Mouse (Mus musculus): ENCODE results near the gene 2900026A02Rik. TPM values are rescaled to one million over a fixed set of nuclear protein-coding genes. Genes with fewer than 3 reads are reported as not detected.

Gene 2900026A02Rik
- polyA plus RNA-seq, 1 experiment from 2014 or later: 1.2 TPM

GRCm38 (mm10) chr5:113225686-113226435 lies 4.8 kb upstream of the 2900026A02Rik start:
- Histone ChIP-seq H3K9me3 (ENCODE audit: control insufficient read depth, low read length) (no peaks in the 10 kb centered on the region), H3K27me3 (ENCODE audit: control insufficient read depth, insufficient read depth, low read length) (no peaks in the 10 kb centered on the region), H3K27ac (ENCODE audit: low read depth, low read length) (no peak overlapping the region), H3K36me3 (ENCODE audit: control insufficient read depth, insufficient read depth, low read length) (no peaks in the 10 kb centered on the region), H3K9ac (ENCODE audit: low read length) (peak overlapping the region; percentile 44; the same call in 1 of the 2 replicates), H3K4me1 (ENCODE audit: control insufficient read depth, insufficient read depth, low read length) (peaks cover 5% of the 10 kb centered on the region), H3K4me2 (peak overlapping the region; percentile 35), H3K4me3 (ENCODE audit: low read depth, low read length) (no peak overlapping the region)
- ATAC-seq (ENCODE audit: low FRiP score): peak; percentile 43
- DNase-seq (ENCODE audit: low spot score, missing footprints): peak; percentile 89
- WGBS: 14% methylated on average over 25 of the region's 25 CpGs

GRCm38 (mm10) chr5:113225271-113225670 lies 4.2 kb upstream of the 2900026A02Rik start:
- Histone ChIP-seq H3K4me1 (ENCODE audit: control insufficient read depth, insufficient read depth, low read length) (peaks cover 9% of the 10 kb centered on the region), H3K27ac (ENCODE audit: low read depth, low read length) (no peak overlapping the region), H3K4me3 (ENCODE audit: low read depth, low read length) (no peak overlapping the region), H3K9ac (ENCODE audit: low read length) (no peak overlapping the region; the same call in 1 of the 2 replicates), H3K27me3 (ENCODE audit: control insufficient read depth, insufficient read depth, low read length) (no peaks in the 10 kb centered on the region), H3K9me3 (ENCODE audit: control insufficient read depth, low read length) (no peaks in the 10 kb centered on the region), H3K36me3 (ENCODE audit: control insufficient read depth, insufficient read depth, low read length) (no peaks in the 10 kb centered on the region), H3K4me2 (peak overlapping the region; percentile 35; the same call in 1 of the 2 replicates)
- WGBS: 10% methylated on average over 10 of the region's 10 CpGs
- ATAC-seq (ENCODE audit: low FRiP score) (no peak), DNase-seq (ENCODE audit: low spot score, missing footprints) (peak; percentile 93)

- Histone ChIP-seq H3K4me2 (no peak overlapping the region), H3K27me3 (ENCODE audit: control insufficient read depth, insufficient read depth, low read length) (no peaks in the 10 kb centered on the region), H3K9me3 (ENCODE audit: control insufficient read depth, low read length) (no peaks in the 10 kb centered on the region), H3K9ac (ENCODE audit: low read length) (no peak overlapping the region), H3K4me1 (ENCODE audit: control insufficient read depth, insufficient read depth, low read length) (peaks cover 9% of the 10 kb centered on the region), H3K4me3 (ENCODE audit: low read depth, low read length) (no peak overlapping the region), H3K36me3 (ENCODE audit: control insufficient read depth, insufficient read depth, low read length) (no peaks in the 10 kb centered on the region), H3K27ac (ENCODE audit: low read depth, low read length) (no peak overlapping the region)
- no peak for DNase-seq (ENCODE audit: low spot score, missing footprints)
- 67% methylated on average over 4 of the region's 4 CpGs for WGBS
- ATAC-seq (ENCODE audit: low FRiP score): no peak
Measured at GRCm38 (mm10) chr5:113223888-113224287, 2.9 kb upstream of the 2900026A02Rik start.

- ATAC-seq (ENCODE audit: low FRiP score) (peak; percentile 43), DNase-seq (ENCODE audit: low spot score, missing footprints) (peak; percentile 91)
- H3K36me3 ChIP-seq (ENCODE audit: control insufficient read depth, insufficient read depth, low read length): no peaks in the 10 kb centered on the region
- H3K4me1 ChIP-seq (ENCODE audit: control insufficient read depth, insufficient read depth, low read length): peaks cover 5% of the 10 kb centered on the region
- H3K4me3 ChIP-seq (ENCODE audit: low read depth, low read length): peak overlapping the region; percentile 73
- peak overlapping the region; percentile 95 for H3K4me2 ChIP-seq
- 2% methylated on average over 64 of the region's 64 CpGs for WGBS
- H3K9me3 ChIP-seq (ENCODE audit: control insufficient read depth, low read length): no peaks in the 10 kb centered on the region
- peak overlapping the region; percentile 75 for H3K9ac ChIP-seq (ENCODE audit: low read length)
- H3K27ac ChIP-seq (ENCODE audit: low read depth, low read length): no peak overlapping the region
- H3K27me3 ChIP-seq (ENCODE audit: control insufficient read depth, insufficient read depth, low read length): no peaks in the 10 kb centered on the region
Measured at GRCm38 (mm10) chr5:113220383-113221146, 471 bp downstream of the 2900026A02Rik start.

- Histone ChIP-seq H3K4me2 (no peak overlapping the region), H3K36me3 (ENCODE audit: control insufficient read depth, insufficient read depth, low read length) (no peaks in the 10 kb centered on the region), H3K27ac (ENCODE audit: low read depth, low read length) (no peak overlapping the region), H3K27me3 (ENCODE audit: control insufficient read depth, insufficient read depth, low read length) (no peaks in the 10 kb centered on the region), H3K9me3 (ENCODE audit: control insufficient read depth, low read length) (no peaks in the 10 kb centered on the region), H3K4me1 (ENCODE audit: control insufficient read depth, insufficient read depth, low read length) (peaks cover 5% of the 10 kb centered on the region), H3K9ac (ENCODE audit: low read length) (no peak overlapping the region), H3K4me3 (ENCODE audit: low read depth, low read length) (peak overlapping the region; percentile 73; the same call in 1 of the 2 replicates)
- 74% methylated on average over 7 of the region's 7 CpGs for WGBS
- ATAC-seq (ENCODE audit: low FRiP score): no peak
- no peak for DNase-seq (ENCODE audit: low spot score, missing footprints)
Measured at GRCm38 (mm10) chr5:113219876-113220275, 1.2 kb downstream of the 2900026A02Rik start.

GRCm38 (mm10) chr5:113219450-113219849 lies 1.6 kb downstream of the 2900026A02Rik start:
- H3K27me3 ChIP-seq (ENCODE audit: control insufficient read depth, insufficient read depth, low read length): no peaks in the 10 kb centered on the region
- no peaks in the 10 kb centered on the region for H3K9me3 ChIP-seq (ENCODE audit: control insufficient read depth, low read length)
- H3K27ac ChIP-seq (ENCODE audit: low read depth, low read length): no peak overlapping the region
- peaks cover 5% of the 10 kb centered on the region for H3K4me1 ChIP-seq (ENCODE audit: control insufficient read depth, insufficient read depth, low read length)
- ATAC-seq (ENCODE audit: low FRiP score) (no peak), DNase-seq (ENCODE audit: low spot score, missing footprints) (no peak)
- 88% methylated on average over 6 of the region's 6 CpGs for WGBS
- no peak overlapping the region for H3K4me2 ChIP-seq
- no peak overlapping the region for H3K9ac ChIP-seq (ENCODE audit: low read length)
- no peaks in the 10 kb centered on the region for H3K36me3 ChIP-seq (ENCODE audit: control insufficient read depth, insufficient read depth, low read length)
- no peak overlapping the region for H3K4me3 ChIP-seq (ENCODE audit: low read depth, low read length)

GRCm38 (mm10) chr5:113218617-113219235 lies 2.3 kb downstream of the 2900026A02Rik start:
- Histone ChIP-seq H3K27me3 (ENCODE audit: control insufficient read depth, insufficient read depth, low read length) (no peaks in the 10 kb centered on the region), H3K9ac (ENCODE audit: low read length) (no peak overlapping the region), H3K4me1 (ENCODE audit: control insufficient read depth, insufficient read depth, low read length) (peaks cover 5% of the 10 kb centered on the region), H3K27ac (ENCODE audit: low read depth, low read length) (no peak overlapping the region), H3K36me3 (ENCODE audit: control insufficient read depth, insufficient read depth, low read length) (no peaks in the 10 kb centered on the region), H3K9me3 (ENCODE audit: control insufficient read depth, low read length) (no peaks in the 10 kb centered on the region), H3K4me3 (ENCODE audit: low read depth, low read length) (no peak overlapping the region), H3K4me2 (no peak overlapping the region)
- DNase-seq (ENCODE audit: low spot score, missing footprints) (no peak), ATAC-seq (ENCODE audit: low FRiP score) (no peak)
- 88% methylated on average over 17 of the region's 17 CpGs for WGBS

- H3K27me3 ChIP-seq (ENCODE audit: control insufficient read depth, insufficient read depth, low read length): no peaks in the 10 kb centered on the region
- H3K9ac ChIP-seq (ENCODE audit: low read length): no peak overlapping the region
- no peak overlapping the region for H3K4me3 ChIP-seq (ENCODE audit: low read depth, low read length)
- no peaks in the 10 kb centered on the region for H3K36me3 ChIP-seq (ENCODE audit: control insufficient read depth, insufficient read depth, low read length)
- H3K4me2 ChIP-seq: no peak overlapping the region
- 87% methylated on average over 12 of the region's 12 CpGs for WGBS
- no peak overlapping the region for H3K27ac ChIP-seq (ENCODE audit: low read depth, low read length)
- ATAC-seq (ENCODE audit: low FRiP score): no peak
- H3K9me3 ChIP-seq (ENCODE audit: control insufficient read depth, low read length): no peaks in the 10 kb centered on the region
- no peak for DNase-seq (ENCODE audit: low spot score, missing footprints)
- peaks cover 5% of the 10 kb centered on the region for H3K4me1 ChIP-seq (ENCODE audit: control insufficient read depth, insufficient read depth, low read length)
Measured at GRCm38 (mm10) chr5:113217076-113217475, 4.0 kb downstream of the 2900026A02Rik start.
